Mouse (Mus musculus) liver, embryonic 12.5 days (tissue): ENCODE measurements around the gene Lrp5. TPM values are rescaled to one million over a fixed set of nuclear protein-coding genes. Genes with fewer than 3 reads are reported as not detected.
A peak's percentile ranks its signal among the peaks of the same experiment; 100 is the strongest.

Source experiments
- ATAC-seq: fragments of 200-750 bp; cut with Nextera tagmentation; 2 replicates; pipeline ENCODE4 v1.8.0; 2017; ENCODE audit warnings: moderate number of reproducible peaks, mild to moderate bottlenecking, moderate library complexity
- H3K27ac ChIP-seq: fragments of 300-500 bp; sonication (generic); 2 replicates; pipeline ENCODE4 v1.5.1; 2016; ENCODE audit warnings: mild to moderate bottlenecking
- H3K27me3 ChIP-seq: fragments of 300-500 bp; sonication (generic); replicated peaks from 2 replicates; pipeline ENCODE4 v1.6.1; 2016; ENCODE audit warnings: mild to moderate bottlenecking, moderate library complexity
- H3K36me3 ChIP-seq: fragments of 300-500 bp; sonication (generic); 2 replicates; pipeline ENCODE4 v1.6.1; 2016; ENCODE audit warnings: mild to moderate bottlenecking, moderate library complexity
- H3K4me1 ChIP-seq: fragments of 300-500 bp; sonication (generic); 2 replicates; pipeline ENCODE4 v1.6.1; 2016
- H3K4me2 ChIP-seq: fragments of 300-500 bp; sonication (generic); 2 replicates; pipeline ENCODE4 v1.6.1; 2016; ENCODE audit warnings: mild to moderate bottlenecking, moderate library complexity
- H3K4me3 ChIP-seq: fragments of 300-500 bp; sonication (generic); 2 replicates; pipeline ENCODE4 v1.5.1; 2016; ENCODE audit warnings: mild to moderate bottlenecking, moderate library complexity
- H3K9ac ChIP-seq: fragments of 300-500 bp; sonication (generic); 2 replicates; pipeline ENCODE4 v1.6.1; 2016; ENCODE audit warnings: mild to moderate bottlenecking, moderate library complexity
- H3K9me3 ChIP-seq: fragments of 300-500 bp; sonication (generic); replicated peaks from 2 replicates; pipeline ENCODE4 v1.6.1; 2016; ENCODE audit warnings: mild to moderate bottlenecking, moderate library complexity
- WGBS: fragments of 180-500 bp; shearing (Covaris S2); methylation state at CpG from one replicate; pipeline ENCODE4 v1.1.7; 2016; ENCODE audit not compliant: insufficient replicate concordance; 5-methylcytosine and 5-hydroxymethylcytosine counted together
- polyA plus RNA-seq: library from polyadenylated mRNA; unstranded; fragments of >200 nt; fragmentation: Nextera tagmentation; extraction: Ambion mirVana; gene quantifications from 2 replicates; pipeline ENCODE4 v1.2.1, GENCODE M21; 2016

Gene Lrp5
- polyA plus RNA-seq, result 2.7 TPM in 2 replicates

DNA sequence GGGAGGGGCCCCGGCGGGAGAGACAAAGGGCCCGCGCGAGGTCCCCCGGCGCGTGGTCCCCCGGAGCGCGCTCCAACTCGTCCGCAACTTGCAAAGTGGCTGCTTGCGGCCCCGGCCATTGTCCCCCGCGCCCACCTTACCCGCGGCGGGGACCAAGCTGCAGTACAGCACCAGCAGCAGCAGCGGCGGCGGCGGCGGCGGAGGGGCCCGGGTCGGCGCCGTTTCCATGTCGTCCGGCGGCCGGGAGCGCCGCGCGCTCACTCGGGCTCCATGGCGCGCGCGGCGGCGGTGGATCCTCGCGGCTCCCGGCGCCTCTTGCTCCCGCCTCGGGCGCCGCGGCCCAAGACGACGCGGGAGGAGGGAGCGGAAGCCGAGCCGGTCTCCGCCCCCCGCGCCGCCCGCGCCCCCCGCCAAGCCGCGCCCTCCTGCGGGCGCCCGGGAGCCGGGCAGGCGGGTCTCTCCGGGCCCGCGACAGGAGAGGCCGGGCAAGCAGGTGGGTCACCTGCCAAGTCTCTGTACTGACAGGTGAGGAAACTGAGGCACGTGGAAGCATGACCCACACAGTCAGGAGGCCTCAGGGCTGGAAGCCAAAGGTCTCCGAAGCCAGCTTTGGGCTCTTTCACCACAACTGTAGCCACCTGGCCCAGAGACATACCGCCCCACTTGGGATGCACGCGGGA lies at the start of gene Lrp5:
Gene Lrp5 (minus strand): TSS at position 350 of the 680 bp plus-strand sequence.
- Histone ChIP-seq H3K27me3 (peaks cover 33% of the 10 kb centered on the region), H3K9ac (peak within 1 kb of the TSS; percentile 79), H3K27ac (peak within 1 kb of the TSS; percentile 75), H3K9me3 (no peaks in the 10 kb centered on the region), H3K36me3 (no peaks in the 10 kb centered on the region), H3K4me2 (peak within 1 kb of the TSS; percentile 94), H3K4me3 (peak within 1 kb of the TSS; percentile 73), H3K4me1 (peaks cover 64% of the 10 kb centered on the region)
- peak; percentile 14; the same call in 1 of the 2 replicates for ATAC-seq
- WGBS, result under 1% methylated on average over 73 of the region's 83 CpGs

DNA sequence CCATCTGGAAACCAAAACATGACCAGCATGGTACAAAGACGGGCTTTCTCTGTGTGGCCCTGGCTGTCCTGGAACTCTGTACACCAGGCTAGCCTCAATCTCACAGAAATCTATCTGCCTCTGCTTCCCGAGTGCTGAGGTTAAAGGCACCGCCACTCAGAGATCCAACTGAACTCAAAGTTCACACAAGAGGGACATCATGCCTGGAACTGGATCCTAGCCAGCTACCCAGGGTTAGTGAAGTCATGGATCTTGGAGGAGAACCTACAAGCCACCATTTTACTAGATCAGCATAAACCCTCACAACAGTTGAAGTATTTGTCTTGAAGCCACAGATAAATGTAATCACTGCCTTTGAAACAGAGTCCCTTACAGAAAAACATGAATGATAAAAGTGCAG lies 49.6 kb upstream of the Lrp5 start:
- Histone ChIP-seq H3K4me3 (no peak overlapping the region), H3K36me3 (no peaks in the 10 kb centered on the region), H3K27me3 (no peaks in the 10 kb centered on the region), H3K4me1 (no peaks in the 10 kb centered on the region), H3K9ac (no peak overlapping the region), H3K27ac (no peak overlapping the region), H3K4me2 (no peak overlapping the region), H3K9me3 (no peaks in the 10 kb centered on the region)
- WGBS, result 66% methylated on average over 3 of the region's 3 CpGs
- no peak for ATAC-seq

DNA sequence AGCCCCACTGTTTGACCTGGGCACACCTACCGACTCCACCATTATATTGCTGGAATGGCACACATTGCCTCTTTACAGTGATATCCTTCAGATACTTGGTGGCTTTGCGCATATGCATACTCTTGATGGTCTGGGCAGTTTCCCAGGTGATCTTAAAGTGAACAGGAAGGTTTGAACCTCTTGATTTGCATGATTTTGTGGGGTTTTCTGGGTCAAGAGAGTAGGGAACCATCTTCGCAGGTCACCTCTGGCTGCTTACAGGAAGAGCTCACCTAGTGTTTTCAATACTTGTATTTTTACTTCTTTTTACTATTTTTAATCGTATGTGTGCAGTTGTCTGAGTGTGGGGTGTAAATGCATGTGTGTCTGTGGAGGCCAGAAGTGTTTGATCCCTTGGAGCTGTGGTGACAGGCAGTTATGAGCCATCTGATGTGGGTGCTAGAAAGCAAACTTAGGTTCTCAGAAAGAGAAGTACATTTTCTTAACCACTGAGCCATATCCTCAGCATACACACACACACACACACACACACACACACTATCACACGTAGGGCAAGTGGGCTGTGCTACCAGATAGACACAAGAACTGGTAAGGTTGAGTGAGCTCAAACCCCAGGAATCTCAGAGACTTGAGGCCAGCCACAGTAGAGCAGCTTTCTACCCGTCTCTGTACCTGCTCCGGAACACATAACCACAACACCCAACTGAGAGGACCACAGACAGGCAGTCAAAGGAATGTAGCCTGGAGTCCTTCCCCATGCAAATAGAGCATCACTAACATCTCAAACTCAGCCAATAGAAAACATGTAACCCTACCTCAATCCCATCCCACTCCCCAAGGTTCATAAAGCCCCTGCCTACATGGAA lies 44.6 kb upstream of the Lrp5 start:
- H3K36me3 ChIP-seq, result no peaks in the 10 kb centered on the region
- H3K4me3 ChIP-seq, result no peak overlapping the region
- no peak overlapping the region for H3K27ac ChIP-seq
- H3K9ac ChIP-seq, result no peak overlapping the region
- ATAC-seq, result no peak
- 63% methylated on average over 7 of the region's 7 CpGs for WGBS
- no peaks in the 10 kb centered on the region for H3K27me3 ChIP-seq
- no peaks in the 10 kb centered on the region for H3K9me3 ChIP-seq
- H3K4me2 ChIP-seq, result no peak overlapping the region
- H3K4me1 ChIP-seq, result no peaks in the 10 kb centered on the region

DNA sequence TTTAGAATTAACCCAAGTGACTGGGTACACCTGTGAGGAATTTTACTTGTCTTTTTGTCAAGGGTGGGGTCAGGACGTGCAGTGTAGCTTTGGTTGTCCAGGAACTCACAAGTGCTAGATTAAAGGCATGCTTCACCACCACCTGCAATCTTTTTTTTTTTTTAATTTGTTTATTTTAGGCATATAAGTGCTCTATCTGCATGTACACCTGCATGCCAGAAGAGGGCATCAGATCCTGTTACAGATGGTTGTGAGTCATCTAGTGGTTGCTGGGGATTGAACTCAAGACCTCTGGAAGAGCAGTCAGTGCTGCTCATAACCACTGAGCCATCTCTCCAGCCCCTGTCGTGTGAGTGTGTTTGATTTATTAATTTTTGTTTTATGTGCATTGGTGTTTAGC lies 42.5 kb upstream of the Lrp5 start:
- H3K27me3 ChIP-seq, result no peaks in the 10 kb centered on the region
- H3K9me3 ChIP-seq, result 0 out of 2 replicates have a peak, but pooled peaks cover under 1% of the 10 kb centered on the region
- H3K4me1 ChIP-seq, result no peaks in the 10 kb centered on the region
- ATAC-seq, result no peak
- H3K9ac ChIP-seq, result no peak overlapping the region
- no peaks in the 10 kb centered on the region for H3K36me3 ChIP-seq
- H3K4me2 ChIP-seq, result no peak overlapping the region
- WGBS, result 53% methylated on average over 2 of the region's 2 CpGs
- no peak overlapping the region for H3K27ac ChIP-seq
- no peak overlapping the region for H3K4me3 ChIP-seq

DNA sequence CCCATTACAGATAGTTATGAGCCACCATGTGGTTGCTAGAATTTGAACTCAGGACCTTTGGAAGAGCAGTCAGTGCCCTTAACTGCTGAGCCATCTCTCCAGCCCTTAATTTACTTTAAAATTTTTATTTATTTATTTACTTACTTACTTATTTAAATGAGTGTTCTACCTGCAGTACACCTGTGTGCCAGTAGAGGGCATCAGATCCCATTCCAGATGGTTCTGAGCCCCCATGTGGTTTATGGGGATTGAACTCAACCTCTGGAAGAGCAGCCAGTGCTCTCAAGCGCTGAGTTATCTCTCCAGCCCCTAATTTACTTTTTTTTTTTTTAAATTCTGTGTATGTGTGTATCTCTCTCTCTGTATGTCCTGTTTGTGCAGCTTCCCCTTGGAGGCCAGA lies 38.4 kb upstream of the Lrp5 start:
- ATAC-seq, result no peak
- Histone ChIP-seq H3K27ac (no peak overlapping the region), H3K36me3 (no peaks in the 10 kb centered on the region), H3K27me3 (no peaks in the 10 kb centered on the region), H3K9ac (no peak overlapping the region), H3K4me3 (no peak overlapping the region), H3K4me2 (no peak overlapping the region), H3K9me3 (peaks cover 4% of the 10 kb centered on the region; the same call in 1 of the 2 replicates), H3K4me1 (peaks cover 4% of the 10 kb centered on the region; the same call in 1 of the 2 replicates)
- WGBS, result 12% methylated on average over 1 of the region's 1 CpGs

DNA sequence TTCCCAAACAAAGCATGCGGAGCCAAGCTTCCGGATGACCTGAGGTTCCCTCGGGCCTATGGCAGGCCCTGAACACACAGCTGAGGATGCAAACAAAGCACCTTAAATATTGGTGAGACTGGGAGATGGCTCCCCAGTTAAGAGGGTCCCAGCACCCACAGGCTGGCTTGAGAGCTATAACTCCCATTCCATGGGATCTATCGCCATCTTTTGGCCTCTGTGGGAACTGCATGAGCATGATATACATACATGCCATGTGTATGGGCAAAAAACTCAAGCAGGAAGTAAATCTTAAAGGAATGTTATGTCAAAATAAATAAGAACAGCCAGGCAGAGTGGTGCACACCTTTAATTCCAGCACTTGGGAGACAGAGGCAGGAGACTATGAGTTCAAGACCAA lies 37.5 kb upstream of the Lrp5 start:
- H3K27me3 ChIP-seq, result no peaks in the 10 kb centered on the region
- no peak overlapping the region for H3K9ac ChIP-seq
- peaks cover 4% of the 10 kb centered on the region; the same call in 1 of the 2 replicates for H3K9me3 ChIP-seq
- WGBS, result 74% methylated on average over 4 of the region's 4 CpGs
- no peak for ATAC-seq
- H3K27ac ChIP-seq, result no peak overlapping the region
- H3K4me3 ChIP-seq, result no peak overlapping the region
- no peak overlapping the region for H3K4me2 ChIP-seq
- no peaks in the 10 kb centered on the region for H3K36me3 ChIP-seq
- H3K4me1 ChIP-seq, result peaks cover 13% of the 10 kb centered on the region

DNA sequence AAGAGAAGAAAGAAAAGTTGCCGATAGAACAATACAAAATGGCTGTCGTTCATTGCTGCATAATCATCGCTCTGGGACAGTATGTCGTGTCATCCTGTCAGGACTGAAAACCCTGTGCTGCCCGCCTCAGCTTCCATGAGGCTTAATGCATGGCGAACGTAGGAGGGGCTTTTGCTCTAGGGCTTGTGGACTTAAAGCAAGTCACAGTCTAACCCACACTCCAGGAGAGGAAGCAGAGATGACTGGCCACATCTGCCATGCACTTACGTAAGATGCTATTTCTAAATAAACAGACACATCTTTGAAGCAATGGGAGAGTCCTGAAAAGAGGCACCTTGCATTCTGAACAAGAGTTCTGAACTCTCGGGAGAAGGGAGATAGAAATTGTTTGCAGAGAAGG lies 36.8 kb upstream of the Lrp5 start:
- Histone ChIP-seq H3K4me2 (no peak overlapping the region), H3K9ac (no peak overlapping the region), H3K27me3 (no peaks in the 10 kb centered on the region), H3K36me3 (no peaks in the 10 kb centered on the region), H3K4me3 (no peak overlapping the region), H3K9me3 (peaks cover 4% of the 10 kb centered on the region; the same call in 1 of the 2 replicates), H3K4me1 (peaks cover 18% of the 10 kb centered on the region), H3K27ac (no peak overlapping the region)
- no peak for ATAC-seq
- WGBS, result 78% methylated on average over 9 of the region's 9 CpGs

DNA sequence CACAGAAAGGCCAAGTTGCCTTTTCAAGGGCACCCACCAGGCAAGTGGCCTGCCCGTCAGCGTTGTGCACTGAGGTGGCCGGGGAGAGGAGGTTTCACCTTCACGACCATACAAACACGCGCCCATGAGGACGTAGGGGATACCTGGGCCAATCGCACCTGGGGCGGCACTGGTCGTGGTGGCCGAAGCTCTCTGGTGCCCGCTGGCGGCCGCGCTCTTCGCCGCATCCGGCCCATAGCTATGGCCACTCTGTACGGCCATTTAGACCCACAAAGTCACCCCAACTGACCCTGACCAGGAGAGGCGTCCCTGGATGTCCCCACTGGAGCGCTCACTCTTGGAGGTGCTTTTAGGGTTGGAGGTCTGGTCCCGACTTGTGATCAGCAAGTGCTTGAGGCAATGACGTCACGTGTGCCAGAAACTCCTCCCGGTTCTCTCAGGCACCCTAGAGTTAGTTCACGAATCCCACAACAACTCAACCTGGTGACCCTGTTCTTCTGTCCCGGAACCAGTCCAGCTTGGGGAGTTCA lies 33.1 kb upstream of the Lrp5 start:
- H3K9me3 ChIP-seq, result peaks cover 4% of the 10 kb centered on the region; the same call in 1 of the 2 replicates
- ATAC-seq, result peak; percentile 74
- no peaks in the 10 kb centered on the region for H3K27me3 ChIP-seq
- peak overlapping the region; percentile 85 for H3K4me2 ChIP-seq
- peak overlapping the region; percentile 50 for H3K4me3 ChIP-seq
- no peak overlapping the region; the same call in 1 of the 2 replicates for H3K27ac ChIP-seq
- peaks cover 35% of the 10 kb centered on the region for H3K36me3 ChIP-seq
- under 1% methylated on average over 27 of the region's 27 CpGs for WGBS
- H3K4me1 ChIP-seq, result peaks cover 18% of the 10 kb centered on the region
- H3K9ac ChIP-seq, result peak overlapping the region; percentile 65

DNA sequence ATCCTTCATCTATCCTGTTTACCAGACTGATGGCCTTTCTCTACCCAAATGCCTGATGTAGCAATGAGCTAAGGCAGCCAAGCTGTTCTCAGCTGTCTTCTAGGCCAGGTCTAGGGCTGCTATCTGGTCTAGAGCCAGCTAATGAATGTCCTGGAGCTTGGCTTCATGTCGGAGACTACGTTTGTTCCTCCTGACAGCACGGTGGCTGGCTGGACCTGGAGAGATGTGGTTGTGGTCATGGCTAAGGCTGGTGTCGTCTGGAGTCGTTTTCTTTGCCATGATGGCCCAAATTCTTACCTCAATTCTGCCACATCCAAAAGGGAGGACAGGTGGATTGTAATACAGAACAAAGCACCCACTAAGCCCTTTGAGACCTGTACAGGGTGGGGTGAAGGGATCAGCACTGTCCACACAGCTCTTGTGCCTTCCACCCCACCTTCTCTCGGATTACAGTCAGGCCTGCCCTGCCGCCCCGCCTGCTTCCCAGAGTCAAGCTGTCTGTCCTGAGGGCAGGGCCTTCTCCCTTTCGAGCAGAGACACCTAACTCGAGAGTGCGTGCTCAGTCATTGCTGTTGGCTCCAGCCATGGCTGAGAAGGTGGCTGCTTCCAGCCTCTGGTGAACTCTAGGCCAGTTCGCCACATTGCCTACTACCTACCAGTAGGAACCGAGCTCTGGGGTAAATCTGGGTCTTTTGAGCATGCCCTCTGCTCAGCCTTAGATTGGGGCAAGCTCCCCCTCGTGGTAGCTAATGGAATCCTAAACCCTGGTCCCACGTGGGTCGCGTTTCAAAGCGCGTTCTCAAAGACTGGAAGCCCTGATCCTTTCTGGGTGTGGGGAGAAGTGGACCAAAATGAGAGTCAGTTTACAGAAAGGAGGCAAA lies 32.4 kb upstream of the Lrp5 start:
- Histone ChIP-seq H3K36me3 (peaks cover 38% of the 10 kb centered on the region), H3K4me1 (peaks cover 19% of the 10 kb centered on the region), H3K4me3 (peak overlapping the region; percentile 50), H3K27me3 (no peaks in the 10 kb centered on the region), H3K9ac (peak overlapping the region; percentile 65), H3K9me3 (peaks cover 1% of the 10 kb centered on the region; the same call in 1 of the 2 replicates), H3K27ac (no peak overlapping the region; the same call in 1 of the 2 replicates), H3K4me2 (peak overlapping the region; percentile 85)
- 37% methylated on average over 19 of the region's 19 CpGs for WGBS
- peak; percentile 55 for ATAC-seq

DNA sequence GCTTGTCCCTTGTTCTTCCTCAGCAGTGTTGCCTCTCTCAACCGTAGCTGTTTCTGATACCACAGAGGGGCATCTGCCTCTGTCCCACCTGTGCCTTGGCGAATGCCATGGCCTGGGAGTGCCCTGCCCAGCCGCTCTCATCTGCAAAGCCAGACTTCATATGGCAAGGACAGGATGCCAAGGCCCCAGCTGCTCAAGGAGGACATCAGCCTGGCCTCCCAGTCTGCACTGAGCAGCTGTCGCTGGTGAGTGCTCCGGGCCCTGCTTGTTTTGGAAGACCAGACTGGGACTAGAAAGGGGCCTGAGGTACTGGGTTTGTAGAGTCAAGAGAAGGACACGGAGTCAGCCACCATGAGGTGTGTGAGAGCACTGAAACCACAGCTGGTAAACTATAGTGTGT lies 28.0 kb upstream of the Lrp5 start:
- H3K4me3 ChIP-seq, result no peak overlapping the region
- H3K9ac ChIP-seq, result no peak overlapping the region
- 79% methylated on average over 6 of the region's 6 CpGs for WGBS
- H3K9me3 ChIP-seq, result no peaks in the 10 kb centered on the region
- H3K36me3 ChIP-seq, result peaks cover 44% of the 10 kb centered on the region
- H3K4me1 ChIP-seq, result peaks cover 31% of the 10 kb centered on the region
- H3K27ac ChIP-seq, result no peak overlapping the region
- ATAC-seq, result no peak
- H3K4me2 ChIP-seq, result no peak overlapping the region
- no peaks in the 10 kb centered on the region for H3K27me3 ChIP-seq

DNA sequence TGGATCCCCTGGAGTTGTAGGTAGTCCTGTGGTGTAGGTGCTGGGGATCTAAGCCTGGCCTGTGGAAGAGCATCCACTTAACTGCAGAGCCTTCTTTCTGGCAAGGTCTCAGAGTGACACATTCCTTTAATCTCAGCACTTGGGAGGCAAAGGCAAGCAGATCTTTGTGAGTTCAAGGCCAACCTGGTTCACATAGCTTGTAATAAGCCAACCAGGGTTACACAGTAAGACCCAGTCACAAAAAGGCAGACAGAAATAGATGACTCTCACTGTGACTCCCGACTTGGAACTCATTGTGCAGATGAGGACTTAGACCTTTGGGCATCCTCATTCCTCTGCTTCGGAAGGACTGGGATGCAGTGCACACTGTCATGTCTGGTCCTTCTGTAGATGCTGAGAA lies 24.1 kb upstream of the Lrp5 start:
- ATAC-seq, result no peak
- Histone ChIP-seq H3K4me3 (no peak overlapping the region), H3K27me3 (no peaks in the 10 kb centered on the region), H3K9me3 (no peaks in the 10 kb centered on the region), H3K4me2 (no peak overlapping the region), H3K36me3 (peaks cover 18% of the 10 kb centered on the region), H3K9ac (no peak overlapping the region), H3K27ac (no peak overlapping the region), H3K4me1 (peaks cover 40% of the 10 kb centered on the region)
- 77% methylated on average over 2 of the region's 2 CpGs for WGBS
